Mouse (Mus musculus) hindbrain, embryonic 12.5 days (tissue): Measurements from ENCODE around the gene Carmil3. TPM values are rescaled to one million over a fixed set of nuclear protein-coding genes. Genes with fewer than 3 reads are reported as not detected.

Experiments used
- ATAC-seq: fragments of 200-750 bp; cut with Nextera tagmentation; 2 replicates; pipeline ENCODE4 v1.8.0; 2017; ENCODE audit warnings: moderate TSS enrichment; ENCODE audit not compliant: low FRiP score
- H3K27ac ChIP-seq: fragments of 300-500 bp; sonication (generic); 2 replicates; pipeline ENCODE4 v1.5.1; 2016; ENCODE audit warnings: mild to moderate bottlenecking
- H3K27me3 ChIP-seq: fragments of 300-500 bp; sonication (generic); 2 replicates; pipeline ENCODE4 v1.6.1; 2016; ENCODE audit warnings: mild to moderate bottlenecking
- H3K36me3 ChIP-seq: fragments of 300-500 bp; sonication (generic); 2 replicates; pipeline ENCODE4 v1.6.1; 2016; ENCODE audit warnings: mild to moderate bottlenecking
- H3K4me1 ChIP-seq: fragments of 300-500 bp; sonication (generic); 2 replicates; pipeline ENCODE4 v1.6.1; 2016
- H3K4me2 ChIP-seq: fragments of 300-500 bp; sonication (generic); replicated peaks from 2 replicates; pipeline ENCODE4 v1.6.1; 2016; ENCODE audit warnings: mild to moderate bottlenecking
- H3K4me3 ChIP-seq: fragments of 300-500 bp; sonication (generic); 2 replicates; pipeline ENCODE4 v1.5.1; 2016; ENCODE audit warnings: mild to moderate bottlenecking
- H3K9ac ChIP-seq: fragments of 300-500 bp; sonication (generic); 2 replicates; pipeline ENCODE4 v1.6.1; 2016; ENCODE audit warnings: mild to moderate bottlenecking, moderate library complexity
- H3K9me3 ChIP-seq: fragments of 300-500 bp; sonication (generic); replicated peaks from 2 replicates; pipeline ENCODE4 v1.6.1; 2016; ENCODE audit warnings: mild to moderate bottlenecking
- WGBS: fragments of 180-500 bp; shearing (Covaris S2); methylation state at CpG from one replicate; pipeline ENCODE4 v1.1.7; 2016; 5-methylcytosine and 5-hydroxymethylcytosine counted together
- polyA plus RNA-seq: library from polyadenylated mRNA; unstranded; fragments of >200 nt; fragmentation: Nextera tagmentation; extraction: Ambion mirVana; gene quantifications from 2 replicates; pipeline ENCODE4 v1.2.1, GENCODE M21; 2016

Gene Carmil3
- polyA plus RNA-seq, 1 experiment from 2014 or later = 17.0 TPM

GRCm38 (mm10) chr14:55554635-55555034 lies 64.2 kb downstream of the Carmil3 start:
- no peak overlapping the region for H3K27ac ChIP-seq
- H3K4me1 ChIP-seq = peaks cover 3% of the 10 kb centered on the region
- no peak overlapping the region for H3K4me2 ChIP-seq
- ATAC-seq = no peak
- H3K4me3 ChIP-seq = no peak overlapping the region
- no peak overlapping the region for H3K9ac ChIP-seq
- H3K27me3 ChIP-seq = no peaks in the 10 kb centered on the region
- H3K36me3 ChIP-seq = no peaks in the 10 kb centered on the region
- H3K9me3 ChIP-seq = no peaks in the 10 kb centered on the region

DNA sequence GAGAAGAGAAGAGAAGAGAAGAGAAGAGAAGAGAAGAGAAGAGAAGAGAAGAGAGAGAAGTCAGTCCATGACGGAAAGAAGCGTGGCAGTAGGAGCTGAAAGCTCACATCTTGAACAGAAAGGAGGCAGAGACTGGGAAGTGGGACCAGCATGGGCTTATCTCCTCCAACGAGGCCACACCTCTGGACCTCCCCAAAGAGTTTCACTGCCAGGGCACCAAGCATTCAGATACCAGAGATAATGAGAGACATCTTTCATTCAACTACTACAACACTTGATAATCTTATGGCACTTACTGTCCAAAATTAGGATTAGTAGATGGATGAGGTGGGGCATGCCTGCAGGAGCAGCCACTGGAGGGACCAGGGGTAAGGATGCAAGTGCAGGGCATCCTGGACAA lies 65.3 kb downstream of the Carmil3 start:
- Histone ChIP-seq H3K36me3 (no peaks in the 10 kb centered on the region), H3K4me3 (no peak overlapping the region), H3K9ac (no peak overlapping the region), H3K9me3 (no peaks in the 10 kb centered on the region), H3K27me3 (no peaks in the 10 kb centered on the region), H3K27ac (no peak overlapping the region), H3K4me1 (peaks cover 3% of the 10 kb centered on the region), H3K4me2 (no peak overlapping the region)
- ATAC-seq = no peak
- 92% methylated on average over 3 of the region's 3 CpGs for WGBS

- Histone ChIP-seq H3K4me3 (no peak overlapping the region), H3K27ac (no peak overlapping the region), H3K4me2 (no peak overlapping the region), H3K9me3 (no peaks in the 10 kb centered on the region), H3K4me1 (peaks cover 14% of the 10 kb centered on the region), H3K36me3 (no peaks in the 10 kb centered on the region; the same call in 1 of the 2 replicates), H3K27me3 (no peaks in the 10 kb centered on the region), H3K9ac (no peak overlapping the region)
- ATAC-seq = no peak
- WGBS = 29% methylated on average over 5 of the region's 5 CpGs
Measured at GRCm38 (mm10) chr14:55557003-55557402, 66.6 kb downstream of the Carmil3 start.

DNA sequence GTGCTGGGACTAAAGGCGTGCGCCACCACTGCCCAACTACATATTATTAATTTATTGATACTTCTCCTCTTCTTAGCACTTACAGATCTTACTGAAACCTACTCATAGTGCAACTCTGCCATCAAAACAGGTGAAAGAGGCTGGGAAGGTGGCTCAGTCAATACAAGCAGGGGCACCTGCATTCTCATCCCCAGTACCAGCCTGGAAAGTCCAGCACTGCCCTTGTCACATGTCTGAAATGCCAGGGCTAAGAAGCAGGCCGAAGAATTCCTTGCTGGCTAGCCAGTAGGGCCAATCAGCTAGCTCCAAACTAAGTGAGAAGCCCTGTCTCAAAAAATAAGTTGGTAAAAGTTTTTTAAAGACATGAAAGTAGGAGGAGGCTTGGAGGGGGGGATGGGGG lies 67.1 kb downstream of the Carmil3 start:
- H3K27me3 ChIP-seq = no peaks in the 10 kb centered on the region
- H3K4me1 ChIP-seq = peaks cover 20% of the 10 kb centered on the region
- no peak overlapping the region for H3K9ac ChIP-seq
- WGBS = 92% methylated on average over 3 of the region's 3 CpGs
- no peak for ATAC-seq
- H3K27ac ChIP-seq = no peak overlapping the region
- no peak overlapping the region for H3K4me3 ChIP-seq
- H3K4me2 ChIP-seq = no peak overlapping the region
- no peaks in the 10 kb centered on the region for H3K9me3 ChIP-seq
- H3K36me3 ChIP-seq = no peaks in the 10 kb centered on the region; the same call in 1 of the 2 replicates

Other genes with a start within 250 kb of the Carmil3 start
- 42.7 and 44.5 TPM in 2 replicates for gene Dhrs4, start 11.9 kb upstream of the Carmil3 start, polyA plus RNA-seq
- 0.83 and 1.4 TPM in 2 replicates for gene Cpne6, start 19.8 kb downstream of the Carmil3 start, polyA plus RNA-seq
- gene Nrl, start 34.3 kb downstream of the Carmil3 start, polyA plus RNA-seq = not detected in 2 replicates
- gene Pck2, start 49.6 kb downstream of the Carmil3 start, polyA plus RNA-seq = 22.3 and 23.6 TPM in 2 replicates
- 104 and 106 TPM in 2 replicates for gene Dcaf11, start 69.4 kb downstream of the Carmil3 start, polyA plus RNA-seq
- 0.62 TPM in 1 of 2 replicates, not detected in the other for gene A730061H03Rik, start 69.8 kb downstream of the Carmil3 start, polyA plus RNA-seq
- gene Fitm1, start 85.0 kb downstream of the Carmil3 start, polyA plus RNA-seq = 1.4 and 4.2 TPM in 2 replicates
- gene Psme1, start 87.5 kb downstream of the Carmil3 start, polyA plus RNA-seq = 132 and 133 TPM in 2 replicates
- gene Emc9, start 94.7 kb downstream of the Carmil3 start, polyA plus RNA-seq = 8.5 and 9.0 TPM in 2 replicates
- gene Psme2, start 100.5 kb downstream of the Carmil3 start, polyA plus RNA-seq = 201 and 234 TPM in 2 replicates
- 21.2 and 23.7 TPM in 2 replicates for gene Rnf31, start 101.1 kb downstream of the Carmil3 start, polyA plus RNA-seq
- 9.9 and 10.7 TPM in 2 replicates for gene Irf9, start 112.9 kb downstream of the Carmil3 start, polyA plus RNA-seq
- 14.9 and 15.9 TPM in 2 replicates for gene Rec8, start 127.4 kb downstream of the Carmil3 start, polyA plus RNA-seq
- gene Ipo4, start 145.3 kb downstream of the Carmil3 start, polyA plus RNA-seq = 79.0 and 91.0 TPM in 2 replicates
- gene Gm49378, start 147.2 kb downstream of the Carmil3 start, polyA plus RNA-seq = 2.4 and 3.2 TPM in 2 replicates
- 69.4 and 69.8 TPM in 2 replicates for gene Tm9sf1, start 153.2 kb downstream of the Carmil3 start, polyA plus RNA-seq
- 0.50 and 0.52 TPM in 2 replicates for gene Tssk4, start 159.5 kb downstream of the Carmil3 start, polyA plus RNA-seq
- gene Mdp1, start 169.9 kb downstream of the Carmil3 start, polyA plus RNA-seq = 63.7 and 65.4 TPM in 2 replicates
- gene Gmpr2, start 181.3 kb downstream of the Carmil3 start, polyA plus RNA-seq = 57.0 and 58.2 TPM in 2 replicates
- 506 and 544 TPM in 2 replicates for gene Nedd8, start 181.5 kb downstream of the Carmil3 start, polyA plus RNA-seq
- gene Tinf2, start 191.2 kb downstream of the Carmil3 start, polyA plus RNA-seq = 42.8 and 43.1 TPM in 2 replicates
- 0.48 and 0.90 TPM in 2 replicates for gene Tgm1, start 223.3 kb downstream of the Carmil3 start, polyA plus RNA-seq
- 36.6 and 38.1 TPM in 2 replicates for gene Rabggta, start 231.6 kb downstream of the Carmil3 start, polyA plus RNA-seq